In genomic region chr8:87952298-87952697, GRCm38 (mm10) we compare ENCODE assay signal across 20 mouse cellular contexts. TPM values are rescaled to one million over a fixed set of nuclear protein-coding genes. Genes with fewer than 3 reads are reported as not detected.
DNase-seq lines count a peak whose midpoint lies in the region; ATAC-seq lines count a peak whose summit lies in the region.
"Had no signal": no experiment of that assay in that cellular context is flagged by ENCODE, and none has a peak within 500 bp of the region (broad histone marks: within the 10 kb centered on the region; RNA-seq: fewer than 3 reads in every experiment).

No protein-coding gene starts in this region.

- peaks cover 95% of the 10 kb centered on the region for H3K4me1 ChIP-seq in hindbrain, embryonic 10.5 days (replicated peaks)
- peaks cover 38% of the 10 kb centered on the region for H3K4me1 ChIP-seq in hindbrain, embryonic 16.5 days (ENCODE audit: control insufficient read depth, insufficient read depth, low read depth, low read length)
- peaks cover 64% of the 10 kb centered on the region for H3K4me1 ChIP-seq in hindbrain, embryonic 15.5 days (replicated peaks)
- H3K4me1 ChIP-seq in hindbrain, embryonic 11.5 days (replicated peaks; ENCODE audit: control insufficient read depth, insufficient read depth, low read length) = peaks cover 14% of the 10 kb centered on the region
- peaks cover 65% of the 10 kb centered on the region for H3K4me1 ChIP-seq in midbrain, embryonic 11.5 days (ENCODE audit: control insufficient read depth, insufficient read depth, low read length)
- H3K4me1 ChIP-seq in midbrain, embryonic 14.5 days (ENCODE audit: control insufficient read depth, insufficient read depth, low read length) = peaks cover 55% of the 10 kb centered on the region

- peak; percentile 47 to 54 for DNase-seq in cerebellum, postnatal 14 days
- DNase-seq in hindbrain, embryonic 10.5 days (ENCODE audit: low spot score) = no peak
- no peak for DNase-seq in hindbrain, embryonic 11.5 days (ENCODE audit: low spot score)
- DNase-seq in midbrain, embryonic 11.5 days (ENCODE audit: low spot score, missing footprints) = peak; percentile 78
- DNase-seq in midbrain, embryonic 14.5 days = no peak
- DNase-seq: adrenal gland, adult 2 months; adrenal gland, postnatal 10 days; adrenal gland, postnatal 25 days; cerebellum, adult 8-10 months; cerebellum, adult 9-11 months; cerebellum, postnatal 36 days; embryo, embryonic 11 days had no signal

- H3K4me2 ChIP-seq in hindbrain, embryonic 16.5 days (ENCODE audit: low read length) = no peak overlapping the region
- H3K4me2 ChIP-seq in hindbrain, embryonic 15.5 days = no peak overlapping the region
- H3K4me2 ChIP-seq in hindbrain, embryonic 11.5 days (replicated peaks; ENCODE audit: low read depth, low read length) = no peak overlapping the region
- no peak overlapping the region for H3K4me2 ChIP-seq in midbrain, embryonic 11.5 days
- H3K4me2 ChIP-seq in midbrain, embryonic 14.5 days (ENCODE audit: low read length) = no peak overlapping the region
- H3K4me2 ChIP-seq: embryonic facial prominence, embryonic 13.5 days; embryonic facial prominence, embryonic 15.5 days had no signal

- peak overlapping the region; percentile 50 for H3K27ac ChIP-seq in hindbrain, embryonic 10.5 days
- no peak overlapping the region for H3K27ac ChIP-seq in hindbrain, embryonic 16.5 days (ENCODE audit: low read depth, low read length)
- no peak overlapping the region for H3K27ac ChIP-seq in hindbrain, embryonic 15.5 days (replicated peaks)
- H3K27ac ChIP-seq in hindbrain, embryonic 11.5 days (ENCODE audit: low read depth, low read length) = no peak overlapping the region
- H3K27ac ChIP-seq in midbrain, embryonic 11.5 days (ENCODE audit: low read depth, low read length) = no peak overlapping the region
- H3K27ac ChIP-seq in midbrain, embryonic 14.5 days (replicated peaks; ENCODE audit: low read depth, low read length) = no peak overlapping the region
- H3K27ac ChIP-seq: embryonic facial prominence, embryonic 13.5 days; embryonic facial prominence, embryonic 15.5 days had no signal

- WGBS in hindbrain, embryonic 10.5 days = 71% methylated on average over 6 of the region's 6 CpGs
- WGBS in hindbrain, embryonic 16.5 days = 52% methylated on average over 6 of the region's 6 CpGs
- 54% methylated on average over 6 of the region's 6 CpGs for WGBS in hindbrain, embryonic 15.5 days
- WGBS in hindbrain, embryonic 11.5 days = 70% methylated on average over 6 of the region's 6 CpGs
- 79% methylated on average over 6 of the region's 6 CpGs for WGBS in midbrain, embryonic 11.5 days
- 83% methylated on average over 6 of the region's 6 CpGs for WGBS in midbrain, embryonic 14.5 days

- no peaks in the 10 kb centered on the region for H3K27me3 ChIP-seq in hindbrain, embryonic 10.5 days (ENCODE audit: insufficient read depth, poor library complexity, severe bottlenecking)
- no peaks in the 10 kb centered on the region for H3K27me3 ChIP-seq in hindbrain, embryonic 16.5 days (replicated peaks; ENCODE audit: control insufficient read depth, insufficient read depth, low read length)
- H3K27me3 ChIP-seq in hindbrain, embryonic 15.5 days = no peaks in the 10 kb centered on the region
- no peaks in the 10 kb centered on the region for H3K27me3 ChIP-seq in hindbrain, embryonic 11.5 days (ENCODE audit: control insufficient read depth, insufficient read depth, low read length)
- H3K27me3 ChIP-seq in midbrain, embryonic 11.5 days (ENCODE audit: control insufficient read depth, insufficient read depth, low read length) = no peaks in the 10 kb centered on the region
- no peaks in the 10 kb centered on the region for H3K27me3 ChIP-seq in midbrain, embryonic 14.5 days (ENCODE audit: control insufficient read depth, insufficient read depth, low read length)
- H3K27me3 ChIP-seq: embryonic facial prominence, embryonic 13.5 days; embryonic facial prominence, embryonic 15.5 days had no signal

- peaks cover 10% of the 10 kb centered on the region; the same call in 1 of the 2 replicates for H3K36me3 ChIP-seq in hindbrain, embryonic 10.5 days
- no peaks in the 10 kb centered on the region for H3K36me3 ChIP-seq in hindbrain, embryonic 16.5 days (ENCODE audit: control insufficient read depth, insufficient read depth, low read length)
- no peaks in the 10 kb centered on the region for H3K36me3 ChIP-seq in hindbrain, embryonic 15.5 days
- no peaks in the 10 kb centered on the region for H3K36me3 ChIP-seq in hindbrain, embryonic 11.5 days (ENCODE audit: control insufficient read depth, insufficient read depth, low read length)
- no peaks in the 10 kb centered on the region for H3K36me3 ChIP-seq in midbrain, embryonic 11.5 days (ENCODE audit: control insufficient read depth, insufficient read depth, low read length)
- H3K36me3 ChIP-seq in midbrain, embryonic 14.5 days (ENCODE audit: control insufficient read depth, insufficient read depth, low read length) = no peaks in the 10 kb centered on the region
- H3K36me3 ChIP-seq: embryonic facial prominence, embryonic 13.5 days; embryonic facial prominence, embryonic 15.5 days had no signal

- H3K9me3 ChIP-seq in hindbrain, embryonic 10.5 days = no peaks in the 10 kb centered on the region
- H3K9me3 ChIP-seq in hindbrain, embryonic 16.5 days (ENCODE audit: control insufficient read depth, low read length) = no peaks in the 10 kb centered on the region
- no peaks in the 10 kb centered on the region for H3K9me3 ChIP-seq in hindbrain, embryonic 15.5 days
- H3K9me3 ChIP-seq in hindbrain, embryonic 11.5 days (ENCODE audit: control insufficient read depth, low read length) = no peaks in the 10 kb centered on the region
- no peaks in the 10 kb centered on the region for H3K9me3 ChIP-seq in midbrain, embryonic 11.5 days (ENCODE audit: control insufficient read depth, low read length)
- no peaks in the 10 kb centered on the region for H3K9me3 ChIP-seq in midbrain, embryonic 14.5 days (ENCODE audit: control insufficient read depth, low read length)
- H3K9me3 ChIP-seq: embryonic facial prominence, embryonic 13.5 days; embryonic facial prominence, embryonic 15.5 days had no signal

- H3K4me3 ChIP-seq in hindbrain, embryonic 10.5 days = no peak overlapping the region
- H3K4me3 ChIP-seq in hindbrain, embryonic 16.5 days (ENCODE audit: low read length) = no peak overlapping the region
- no peak overlapping the region for H3K4me3 ChIP-seq in hindbrain, embryonic 15.5 days
- no peak overlapping the region for H3K4me3 ChIP-seq in hindbrain, embryonic 11.5 days (ENCODE audit: low read depth, low read length)
- H3K4me3 ChIP-seq in midbrain, embryonic 11.5 days (ENCODE audit: low read depth, low read length) = no peak overlapping the region
- no peak overlapping the region for H3K4me3 ChIP-seq in midbrain, embryonic 14.5 days (replicated peaks; ENCODE audit: low read depth, low read length)
- H3K4me3 ChIP-seq: embryonic facial prominence, embryonic 13.5 days; embryonic facial prominence, embryonic 15.5 days; erythroblast, embryonic 14.5 days had no signal

- H3K9ac ChIP-seq in hindbrain, embryonic 16.5 days (ENCODE audit: low read depth, low read length) = no peak overlapping the region
- no peak overlapping the region for H3K9ac ChIP-seq in hindbrain, embryonic 15.5 days
- H3K9ac ChIP-seq in hindbrain, embryonic 11.5 days (ENCODE audit: low read depth, low read length) = no peak overlapping the region
- no peak overlapping the region for H3K9ac ChIP-seq in midbrain, embryonic 11.5 days (ENCODE audit: low read length)
- no peak overlapping the region for H3K9ac ChIP-seq in midbrain, embryonic 14.5 days (replicated peaks; ENCODE audit: low read length)
- H3K9ac ChIP-seq: embryonic facial prominence, embryonic 13.5 days; embryonic facial prominence, embryonic 15.5 days had no signal

- ATAC-seq in cerebellum, adult (ENCODE audit: insufficient number of reproducible peaks, low FRiP score, low TSS enrichment) = no peak
- ATAC-seq in hindbrain, embryonic 16.5 days = no peak
- ATAC-seq in hindbrain, embryonic 15.5 days (ENCODE audit: low FRiP score, low read depth) = peak; percentile 16; the same call in 1 of the 2 replicates
- no peak for ATAC-seq in hindbrain, embryonic 11.5 days (ENCODE audit: low FRiP score)
- no peak for ATAC-seq in midbrain, embryonic 11.5 days (ENCODE audit: low FRiP score)
- no peak for ATAC-seq in midbrain, embryonic 14.5 days (ENCODE audit: low FRiP score, low TSS enrichment)
- ATAC-seq: forebrain, embryonic 14.5 days; forebrain, embryonic 16.5 days had no signal

RNA-seq across cellular contexts. Expression of gene Zfp423, which starts 7.1 kb away (rescaled TPM):
- 32.8 and 41.3 TPM in 2 replicates for polyA plus RNA-seq in hindbrain, embryonic 10.5 days (2016; fragmentation: Nextera tagmentation; extraction: Ambion mirVana)
- 21.6 and 26.4 TPM in 2 replicates for polyA plus RNA-seq in hindbrain, embryonic 16.5 days (2015; fragmentation: Nextera tagmentation; extraction: Ambion mirVana)
- 28.6 and 33.4 TPM in 2 replicates for polyA plus RNA-seq in hindbrain, embryonic 15.5 days (2015; fragmentation: Nextera tagmentation; extraction: Ambion mirVana)
- polyA plus RNA-seq in hindbrain, embryonic 11.5 days (2014; fragmentation: Nextera tagmentation; extraction: Ambion mirVana) = 43.3 and 49.5 TPM in 2 replicates
- polyA plus RNA-seq in midbrain, embryonic 11.5 days (2014; fragmentation: Nextera tagmentation; extraction: Ambion mirVana) = 40.3 and 43.4 TPM in 2 replicates
- 44.0 and 63.0 TPM in 2 replicates for polyA plus RNA-seq in midbrain, embryonic 14.5 days (2014; fragmentation: Nextera tagmentation; extraction: Ambion mirVana)
- polyA plus RNA-seq: erythroblast, embryonic 14.5 days had no signal

Comparison
In these comparisons a context has a peak if more than half of its experiments do, and no peak if none do; other contexts are left out.
1. DNase-seq: peak in cerebellum, postnatal 14 days (2 of 2) and midbrain, embryonic 11.5 days (single experiment); none in hindbrain, embryonic 10.5 days (single experiment), hindbrain, embryonic 11.5 days (single experiment) and midbrain, embryonic 14.5 days (single experiment).